Mouse (Mus musculus): ENCODE results near the gene Apom.
"Not testable (repeated sequence)": the region's sequence is repeated elsewhere in the genome, so short reads cannot be mapped to it uniquely, and the experiment has no call there.

Apom gene

GRCm38 (mm10) chr17:35127017-35127416, 4.8 kb downstream of the Apom start:
- no peak for DNase-seq (ENCODE audit: low read depth)

- peak; percentile 89 for DNase-seq (ENCODE audit: low read depth)
These were observed 5.6 kb downstream of the Apom start, which contains the start of gene D17H6S53E for GRCm38 (mm10) chr17:35126206-35126611. D17H6S53E (plus strand) TSS chr17:35126373.

- DNase-seq (ENCODE audit: low read depth) = no peak
These were observed 6.3 kb downstream of the Apom start for GRCm38 (mm10) chr17:35125578-35125977.

- DNase-seq (ENCODE audit: low read depth) = no peak
These were observed 6.8 kb downstream of the Apom start for GRCm38 (mm10) chr17:35125081-35125480.

- DNase-seq (ENCODE audit: low read depth) = not testable (repeated sequence)
These were observed 7.5 kb downstream of the Apom start for GRCm38 (mm10) chr17:35124261-35124896.

GRCm38 (mm10) chr17:35123287-35123686, 8.6 kb downstream of the Apom start:
- DNase-seq (ENCODE audit: low read depth) = not testable (repeated sequence)

GRCm38 (mm10) chr17:35121871-35122303, 10.0 kb downstream of the Apom start, which contains the start of gene Csnk2b:
Csnk2b (minus strand) TSS chr17:35122053.
- peak; percentile 83 for DNase-seq (ENCODE audit: low read depth)

GRCm38 (mm10) chr17:35121143-35121799, 10.6 kb downstream of the Apom start, which contains the start of gene Gpank1:
Gpank1 (plus strand) TSS chr17:35121455.
- DNase-seq (ENCODE audit: low read depth) = peak; percentile 99

GRCm38 (mm10) chr17:35120745-35121142, 11.1 kb downstream of the Apom start:
- no peak for DNase-seq (ENCODE audit: low read depth)

GRCm38 (mm10) chr17:35115046-35116019, 16.5 kb downstream of the Apom start, which contains the start of gene Ly6g5b:
Ly6g5b (minus strand) TSS chr17:35115428.
- DNase-seq (ENCODE audit: low read depth) = peak; percentile 73

- no peak for DNase-seq (ENCODE audit: low read depth)
These were observed 20.1 kb downstream of the Apom start for GRCm38 (mm10) chr17:35111774-35112173.

- DNase-seq (ENCODE audit: low read depth) = no peak
These were observed 23.8 kb downstream of the Apom start, which contains the start of gene Ly6g5c for GRCm38 (mm10) chr17:35108097-35108496. Ly6g5c (plus strand) TSS chr17:35108279.

- DNase-seq (ENCODE audit: low read depth) = no peak
These were observed 25.3 kb downstream of the Apom start for GRCm38 (mm10) chr17:35106522-35106921.

GRCm38 (mm10) chr17:35105740-35106389, 26.0 kb downstream of the Apom start:
- peak; percentile 55 for DNase-seq (ENCODE audit: low read depth)

- no peak for DNase-seq (ENCODE audit: low read depth)
These were observed 27.1 kb downstream of the Apom start for GRCm38 (mm10) chr17:35104754-35105153.

GRCm38 (mm10) chr17:35104079-35104478, 27.8 kb downstream of the Apom start:
- DNase-seq (ENCODE audit: low read depth) = no peak

GRCm38 (mm10) chr17:35103221-35103690, 28.6 kb downstream of the Apom start:
- no peak for DNase-seq (ENCODE audit: low read depth)

GRCm38 (mm10) chr17:35102299-35102698, 29.6 kb downstream of the Apom start:
- no peak for DNase-seq (ENCODE audit: low read depth)

GRCm38 (mm10) chr17:35101161-35101560, 30.7 kb downstream of the Apom start:
- no peak for DNase-seq (ENCODE audit: low read depth)

- DNase-seq (ENCODE audit: low read depth) = no peak
These were observed 31.6 kb downstream of the Apom start for GRCm38 (mm10) chr17:35100196-35100765.

- DNase-seq (ENCODE audit: low read depth) = no peak
These were observed 34.6 kb downstream of the Apom start for GRCm38 (mm10) chr17:35097164-35097655.
